9 mouse cellular contexts compared by ENCODE assay signal in genomic region chr6:115499540-115499939, GRCm38 (mm10). TPM values are rescaled to one million over a fixed set of nuclear protein-coding genes. Genes with fewer than 3 reads are reported as not detected.
DNase-seq lines count a peak whose midpoint lies in the region; ATAC-seq and TF ChIP-seq lines count a peak whose summit lies in the region.
"Had no signal": no experiment of that assay in that cellular context is flagged by ENCODE, and none has a peak within 500 bp of the region (broad histone marks: within the 10 kb centered on the region; RNA-seq: fewer than 3 reads in every experiment).

No protein-coding gene starts in this region.

- H3K4me3 ChIP-seq in stomach, postnatal 0 days (ENCODE audit: low read depth, low read length), result no peak overlapping the region
- H3K4me3 ChIP-seq: heart, embryonic 13.5 days had no signal

- WGBS in stomach, postnatal 0 days, result 62% methylated on average over 14 of the region's 14 CpGs

- H3K9me3 ChIP-seq in stomach, postnatal 0 days (ENCODE audit: control insufficient read depth, low read length), result no peaks in the 10 kb centered on the region
- H3K9me3 ChIP-seq: heart, embryonic 13.5 days had no signal

- 0 out of 2 replicates have a peak, but pooled peaks cover 4% of the 10 kb centered on the region for H3K4me1 ChIP-seq in stomach, postnatal 0 days (replicated peaks; ENCODE audit: control insufficient read depth, insufficient read depth)

- H3K36me3 ChIP-seq in stomach, postnatal 0 days (ENCODE audit: control insufficient read depth, insufficient read depth, low read length), result no peaks in the 10 kb centered on the region
- H3K36me3 ChIP-seq: heart, embryonic 13.5 days had no signal

- no peak overlapping the region for H3K4me2 ChIP-seq in stomach, postnatal 0 days (replicated peaks; ENCODE audit: low read depth)
- H3K4me2 ChIP-seq: heart, embryonic 13.5 days had no signal

- TF ChIP-seq EP300 in stomach, postnatal 0 days (optimal IDR thresholded peaks at IDR 0.05), result no peak

- peak; percentile 52; the same call in 1 of the 2 replicates for ATAC-seq in frontal cortex, adult (ENCODE audit: low TSS enrichment)
- no peak for ATAC-seq in stomach, postnatal 0 days (ENCODE audit: low FRiP score, low TSS enrichment)

- DNase-seq in frontal cortex, postnatal 36 days (ENCODE audit: low spot score in 2 of 2), result no peak
- peak; percentile 33 for DNase-seq in ovary, postnatal 14 days (ENCODE audit: low spot score)
- DNase-seq in ovary, adult 18-20 months (ENCODE audit: low spot score), result no peak
- DNase-seq in gastrocnemius, postnatal 4 days (ENCODE audit: low spot score in 2 of 2), result peak; percentile 53 to 77
- DNase-seq in stomach, postnatal 0 days (ENCODE audit: low spot score), result peak; percentile 17
- DNase-seq in embryo, embryonic 10 days (ENCODE audit: low spot score), result no peak
- DNase-seq in kidney, adult 11 months, result no peak

- H3K9ac ChIP-seq in stomach, postnatal 0 days (ENCODE audit: low read length), result 0 out of 2 replicates have a peak overlapping the region, but pooled peaks have one; percentile 18
- H3K9ac ChIP-seq: heart, embryonic 13.5 days had no signal

- no peak overlapping the region for H3K27ac ChIP-seq in stomach, postnatal 0 days (replicated peaks)
- H3K27ac ChIP-seq: heart, embryonic 13.5 days had no signal

- H3K27me3 ChIP-seq in stomach, postnatal 0 days (ENCODE audit: control insufficient read depth, insufficient read depth, low read length), result no peaks in the 10 kb centered on the region

- TF ChIP-seq CTCF in stomach, postnatal 0 days (IDR thresholded peaks at IDR 0.05; ENCODE audit: low read depth), result no peak

RNA-seq across cellular contexts. Expression of gene Tsen2, which starts 44.9 kb away (rescaled TPM):
- total RNA-seq in gastrocnemius, postnatal 4 days (2021), result 10 to 100 TPM; 14.7 to 18.7 TPM
- 10.0 and 11.1 TPM in 2 replicates for polyA plus RNA-seq in stomach, postnatal 0 days (2015; fragmentation: Nextera tagmentation; extraction: Ambion mirVana)

Comparison
In these comparisons a context has a peak if more than half of its experiments do, and no peak if none do; other contexts are left out.
1. DNase-seq: peak in ovary, postnatal 14 days (single experiment), gastrocnemius, postnatal 4 days (2 of 2) and stomach, postnatal 0 days (single experiment); none in frontal cortex, postnatal 36 days (0 of 2), ovary, adult 18-20 months (single experiment), embryo, embryonic 10 days (single experiment) and kidney, adult 11 months (single experiment).